Mouse (Mus musculus) ES-CJ7 (cell line): ENCODE results near the gene Spred2.
A peak's percentile ranks its signal among the peaks of the same experiment; 100 is the strongest.
"Not testable (repeated sequence)": the region's sequence is repeated elsewhere in the genome, so short reads cannot be mapped to it uniquely, and the experiment has no call there.

ENCODE experiments used
- DNase-seq: peaks from one replicate; pipeline ENCODE4 v3.0.0; 2011; ENCODE audit warnings: low read depth, low spot score

The Spred2 gene

DNA sequence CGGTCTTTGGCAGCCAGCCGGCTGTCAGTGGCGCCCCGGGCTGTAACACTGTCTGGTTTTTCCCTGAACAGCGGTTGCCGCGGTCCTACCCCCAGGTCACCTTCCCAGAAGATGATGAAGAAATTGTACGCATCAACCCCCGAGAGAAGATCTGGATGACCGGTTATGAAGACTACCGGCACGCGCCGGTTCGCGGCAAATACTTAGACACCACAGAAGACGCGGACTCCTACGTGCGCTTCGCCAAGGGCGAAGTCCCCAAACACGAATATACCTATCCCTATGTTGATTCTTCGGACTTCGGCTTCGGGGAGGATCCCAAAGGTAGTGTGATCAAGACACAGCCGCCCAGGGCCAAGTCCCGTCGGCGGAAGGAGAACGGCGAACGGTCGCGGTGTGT, 96.5 kb downstream of the Spred2 start:
- DNase-seq, result peak; percentile 76

DNA sequence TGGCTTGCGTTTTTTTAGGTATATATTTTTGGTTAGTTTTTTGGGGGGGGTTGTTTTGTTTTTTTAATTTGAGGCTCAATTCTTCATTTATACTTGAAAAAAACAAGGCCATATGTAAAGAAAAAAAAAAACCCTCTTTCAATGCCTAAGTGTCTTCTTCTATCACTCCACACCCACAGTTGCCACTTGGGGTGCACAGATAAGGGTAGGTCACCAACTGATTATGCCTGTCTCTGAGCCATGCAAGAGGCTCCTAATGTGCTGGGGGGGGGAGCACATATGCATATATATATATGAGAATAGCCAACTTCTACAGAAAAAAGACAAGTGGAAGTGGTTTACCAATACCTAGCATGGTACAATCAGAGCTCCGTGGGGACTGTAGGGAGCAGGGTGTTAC, 98.3 kb downstream of the Spred2 start:
- no peak for DNase-seq

DNA sequence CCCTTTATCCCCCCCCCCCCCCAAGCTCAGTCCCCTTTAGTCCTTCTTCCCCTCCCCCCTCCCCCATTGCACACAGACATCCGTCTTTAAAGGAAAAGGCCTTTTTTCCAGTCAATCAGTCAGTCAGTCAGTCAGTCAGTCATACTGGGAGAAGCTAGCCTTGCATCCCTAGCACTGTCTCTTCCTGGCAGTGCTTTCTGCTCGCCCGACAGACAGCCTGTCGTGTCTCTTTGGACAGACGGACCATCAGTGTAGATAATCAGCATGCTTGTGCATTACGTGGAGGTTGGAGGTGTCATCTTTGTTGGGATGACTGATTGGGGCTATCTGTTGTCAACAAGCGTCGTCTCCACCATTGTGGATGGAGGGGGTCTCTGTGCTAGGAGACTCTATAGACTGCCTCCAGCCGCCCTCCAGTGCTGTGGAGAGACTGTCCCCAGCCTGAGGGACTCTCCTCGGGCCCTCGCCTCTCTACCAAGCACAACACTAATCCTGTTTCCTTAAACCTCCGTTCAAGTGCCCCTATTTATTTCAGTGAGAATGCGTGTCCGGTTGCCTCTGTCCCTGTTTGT, 98.8 kb downstream of the Spred2 start:
- DNase-seq, result no peak

DNA sequence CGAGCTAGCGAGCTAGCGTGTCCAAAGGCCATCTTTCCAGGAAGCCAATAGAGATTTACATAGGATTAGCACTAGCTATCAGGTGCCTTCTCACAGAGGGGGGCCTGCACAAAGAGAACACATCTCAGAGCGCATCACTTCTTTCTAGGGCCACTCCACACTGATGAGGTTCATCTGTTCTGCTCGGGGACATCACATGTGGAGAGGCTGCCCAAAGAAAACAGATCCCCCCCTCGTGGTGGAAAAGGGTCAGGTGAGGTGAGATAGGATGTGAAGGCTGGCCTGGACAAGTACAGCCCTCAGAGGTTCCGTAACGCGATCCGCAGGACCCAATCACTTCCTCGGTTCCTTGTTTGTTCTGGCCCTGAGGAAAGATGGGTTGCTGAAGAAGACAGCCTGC, 101.7 kb downstream of the Spred2 start:
- DNase-seq, result peak; percentile 41

DNA sequence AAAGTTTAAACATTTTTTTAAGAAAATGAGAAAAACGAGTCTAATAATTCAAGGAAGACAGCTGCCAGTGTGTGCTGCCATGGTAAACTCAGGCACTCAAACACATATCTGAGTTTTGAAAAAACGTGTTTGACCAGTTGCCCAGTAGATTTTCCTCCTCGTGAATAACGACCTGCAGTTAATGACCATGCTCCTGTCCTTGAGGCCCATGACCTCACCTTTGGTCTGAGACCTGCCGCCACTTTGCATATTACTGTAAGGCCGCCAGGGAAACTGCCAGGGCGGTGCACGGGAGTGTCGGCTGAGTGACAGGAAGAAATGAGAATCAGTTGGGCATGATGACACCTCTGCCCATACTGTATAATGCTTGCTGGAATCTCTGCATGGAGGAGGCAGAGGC, 103.5 kb downstream of the Spred2 start:
- DNase-seq, result no peak

DNA sequence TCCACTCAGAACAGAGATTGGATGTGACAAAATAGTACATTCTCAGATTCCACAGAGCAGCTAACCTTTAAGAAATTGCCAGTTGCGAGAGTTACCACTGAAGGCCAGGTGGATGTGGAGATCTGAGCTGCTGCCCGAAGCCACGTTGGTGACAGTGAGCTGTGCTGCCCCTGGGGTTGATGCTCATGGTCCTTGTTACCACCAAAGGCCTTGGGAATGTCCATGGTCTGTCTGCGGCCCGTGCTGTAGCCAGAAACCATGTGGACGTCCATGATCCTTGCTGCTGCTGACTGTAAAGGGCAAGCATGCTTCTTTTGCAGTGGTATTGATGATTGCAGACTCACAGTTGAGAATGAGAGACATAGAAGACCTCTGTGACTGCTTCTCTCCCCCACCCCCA, 104.2 kb downstream of the Spred2 start:
- no peak for DNase-seq

DNA sequence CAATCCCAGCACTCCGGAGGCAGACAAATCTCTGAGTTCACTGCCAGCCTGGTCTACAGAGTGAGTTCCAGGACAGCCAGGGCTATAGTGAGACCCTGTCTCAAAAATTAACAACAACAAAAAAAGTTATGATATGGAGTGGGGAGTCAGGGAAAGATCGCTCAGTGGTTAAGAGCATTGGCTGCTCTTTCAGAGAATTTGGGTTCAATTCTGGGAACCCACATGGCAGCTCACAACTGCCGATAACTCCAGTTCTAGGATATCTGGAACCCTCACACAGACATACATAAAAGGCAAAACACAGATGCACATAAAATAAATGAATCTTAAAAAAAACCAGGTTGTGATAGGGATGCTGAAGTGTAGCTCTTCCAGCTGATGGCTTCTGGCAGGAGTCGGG, 104.8 kb downstream of the Spred2 start:
- no peak for DNase-seq

DNA sequence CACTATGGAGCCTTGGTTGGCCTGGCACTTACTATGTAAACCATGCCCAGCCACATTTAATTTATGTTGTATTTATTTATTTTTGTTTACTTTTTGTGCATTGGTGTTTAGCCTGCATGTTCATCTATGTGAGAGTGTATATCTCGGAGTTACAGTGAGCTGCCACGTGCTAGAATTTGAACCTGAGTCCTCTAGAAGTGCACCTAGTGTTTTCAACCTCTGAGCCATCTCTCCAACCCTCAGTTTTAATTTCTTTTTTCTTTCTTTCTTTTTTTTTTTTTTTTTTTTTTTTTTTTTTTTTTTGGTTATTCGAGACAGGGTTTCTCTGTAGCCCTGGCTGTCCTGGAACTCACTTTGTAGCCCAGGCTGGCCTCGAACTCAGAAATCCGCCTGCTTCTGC, 106.8 kb downstream of the Spred2 start:
- DNase-seq, result not testable (repeated sequence)

DNA sequence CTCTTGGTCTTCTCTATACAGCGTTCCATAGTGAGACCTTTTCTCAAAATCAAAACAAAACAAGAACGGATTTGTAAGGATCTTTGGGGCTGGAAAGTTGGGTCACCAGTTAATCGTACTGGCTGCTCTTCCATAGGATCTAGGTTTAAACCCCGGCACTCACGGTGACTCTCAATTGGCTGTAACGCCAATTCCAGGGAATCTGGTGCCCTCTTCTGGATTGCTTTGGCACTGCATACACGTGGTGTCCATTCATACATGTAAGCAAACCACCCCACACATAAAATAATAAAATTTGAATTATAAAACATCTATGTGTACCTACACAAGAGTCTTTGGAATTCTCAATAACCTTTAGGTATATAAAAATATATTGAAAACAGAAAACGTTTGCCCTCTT, 107.4 kb downstream of the Spred2 start:
- peak; percentile 88 for DNase-seq

DNA sequence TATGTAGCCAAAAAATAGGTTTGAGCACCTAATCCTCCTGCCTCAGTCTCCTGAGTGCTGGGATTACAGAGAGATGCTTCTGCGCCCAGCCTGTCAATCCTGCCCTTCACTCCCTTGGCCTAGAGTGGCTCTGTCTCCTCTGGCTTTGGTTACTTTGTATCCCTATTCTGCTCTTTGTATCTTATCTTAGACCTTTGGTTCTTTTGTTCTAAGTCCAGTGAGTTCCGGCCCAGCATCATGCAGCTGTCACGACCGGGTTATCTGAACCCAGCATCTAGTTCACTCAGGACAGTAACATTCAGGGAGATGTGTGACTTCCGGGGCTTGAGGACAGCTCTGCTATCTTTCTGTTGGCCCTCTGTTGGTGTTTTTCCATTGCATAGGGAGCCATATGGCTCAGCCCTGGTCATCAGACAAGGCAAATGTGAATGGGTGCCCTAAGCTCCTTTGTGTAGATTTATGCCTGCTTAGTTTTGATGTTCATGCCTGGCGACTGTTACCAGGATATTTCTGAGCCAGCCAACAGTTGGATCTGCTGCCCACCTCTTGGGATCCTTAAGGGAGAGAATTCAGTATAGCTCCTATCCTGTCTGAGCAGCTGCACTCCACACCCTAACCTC, 109.5 kb downstream of the Spred2 start:
- no peak for DNase-seq

DNA sequence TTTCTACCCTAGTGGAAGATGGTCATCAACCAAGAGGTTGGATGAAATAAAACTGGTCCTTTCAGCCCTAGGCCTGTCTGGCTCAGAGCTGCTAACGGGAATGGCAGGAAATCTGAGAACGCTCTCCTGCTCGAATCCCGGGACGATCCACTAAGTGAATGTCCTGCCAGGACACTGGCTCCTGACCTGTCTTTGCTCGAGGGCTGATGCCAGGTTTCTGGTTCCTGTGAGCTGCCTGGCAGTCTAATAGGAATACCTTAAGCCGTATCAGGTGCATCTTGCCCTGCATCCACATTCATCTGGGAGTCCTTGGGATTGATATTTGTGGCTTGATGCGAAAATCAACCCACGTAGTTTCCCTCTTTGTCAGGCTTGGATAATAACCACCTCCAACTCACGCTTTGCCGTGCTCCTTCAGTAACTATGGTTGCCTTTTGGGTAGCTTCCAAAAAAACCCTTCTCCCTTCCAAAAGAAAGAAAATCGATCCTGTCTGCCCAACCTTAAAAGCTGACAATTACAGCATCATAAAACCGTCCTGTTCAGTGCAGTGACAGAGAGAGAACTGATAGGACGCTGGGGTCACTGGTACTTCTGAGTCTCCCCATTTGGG, 110.3 kb downstream of the Spred2 start:
- DNase-seq, result no peak

DNA sequence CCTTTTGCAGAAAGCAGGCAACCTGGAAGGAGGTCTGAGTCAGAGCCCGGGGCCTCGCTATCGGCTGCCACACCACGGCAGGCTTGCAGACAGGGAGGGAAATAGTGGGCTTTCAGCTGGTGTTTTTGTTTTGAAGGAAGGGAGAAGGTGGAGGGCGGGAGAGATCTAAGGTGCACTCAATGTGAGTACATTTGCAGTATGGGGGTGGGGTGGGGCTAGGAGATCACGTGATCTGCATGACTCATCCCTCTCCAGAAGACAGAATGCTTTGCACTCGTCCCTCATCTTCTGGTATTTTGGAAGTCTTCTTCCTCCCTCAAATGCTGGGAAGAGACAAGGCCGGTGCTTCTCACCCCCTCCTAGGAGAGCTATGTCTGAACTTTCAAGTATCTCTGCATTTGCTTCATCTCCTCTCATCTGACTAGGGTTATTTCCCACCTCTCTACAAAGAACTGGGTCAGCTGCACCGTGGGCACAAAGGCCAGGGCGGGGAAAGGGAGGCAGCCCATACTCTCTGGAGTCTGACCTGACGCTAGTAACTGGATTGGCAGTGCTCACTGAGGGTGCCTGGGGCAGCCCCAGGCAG, 111.3 kb downstream of the Spred2 start:
- DNase-seq, result peak; percentile 83

DNA sequence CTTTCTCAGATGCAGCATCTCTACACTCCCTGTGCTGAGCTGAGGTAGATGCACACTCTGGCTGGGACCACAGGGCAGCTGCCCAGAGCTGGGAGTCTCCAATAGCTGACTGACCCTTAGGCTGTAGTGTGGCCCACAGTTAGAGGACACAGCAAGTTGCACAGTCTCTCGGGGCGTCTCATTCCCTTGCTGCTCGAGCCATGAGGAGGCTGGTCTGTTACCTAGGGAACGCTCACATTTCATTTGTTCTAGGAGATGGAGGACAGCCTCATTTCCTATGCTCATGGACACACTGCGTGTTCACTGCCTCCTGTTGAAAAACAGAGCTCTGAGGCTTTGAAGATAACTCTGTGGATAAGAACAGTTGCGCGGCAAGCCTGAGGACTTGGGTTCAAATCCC, 111.8 kb downstream of the Spred2 start:
- no peak for DNase-seq

DNA sequence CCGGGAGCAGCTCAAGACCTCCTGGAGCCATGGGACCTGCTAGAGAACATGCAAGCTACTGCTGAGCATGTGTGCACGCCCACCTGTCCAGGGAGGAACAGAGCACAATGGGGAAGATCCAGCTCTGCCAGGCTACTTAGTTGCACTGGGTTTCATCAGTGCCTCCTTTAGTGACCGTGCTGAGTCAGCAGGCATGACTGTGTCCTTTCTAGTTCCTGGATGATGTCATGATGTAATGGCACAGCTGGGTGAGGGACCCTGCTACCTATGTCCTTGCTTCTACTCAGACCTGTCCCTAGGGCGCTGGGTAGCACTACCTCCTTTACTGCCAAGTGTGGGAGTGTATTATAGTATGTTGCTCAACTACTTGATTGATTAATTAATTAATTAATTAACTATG, 113.6 kb downstream of the Spred2 start:
- DNase-seq, result no peak

DNA sequence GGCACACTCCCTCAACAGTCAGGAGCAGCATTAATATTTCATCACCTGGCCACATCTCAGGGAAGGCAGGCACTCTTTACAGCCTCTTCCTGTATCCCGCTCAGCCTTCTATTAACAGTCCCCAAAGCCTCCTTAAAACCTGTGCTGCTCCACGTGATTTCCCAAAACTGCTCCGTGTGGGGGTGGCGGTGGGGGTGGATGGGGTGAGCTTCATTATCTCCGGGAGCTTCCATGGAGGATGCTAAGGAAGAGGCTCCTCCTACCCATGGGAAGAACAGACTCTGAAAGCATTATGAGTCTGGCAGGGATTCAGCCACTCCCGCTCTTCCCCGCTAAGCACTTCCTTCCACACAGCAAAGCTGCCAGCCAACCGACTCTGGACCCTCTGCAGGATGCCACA, 114.5 kb downstream of the Spred2 start:
- peak; percentile 40 for DNase-seq

DNA sequence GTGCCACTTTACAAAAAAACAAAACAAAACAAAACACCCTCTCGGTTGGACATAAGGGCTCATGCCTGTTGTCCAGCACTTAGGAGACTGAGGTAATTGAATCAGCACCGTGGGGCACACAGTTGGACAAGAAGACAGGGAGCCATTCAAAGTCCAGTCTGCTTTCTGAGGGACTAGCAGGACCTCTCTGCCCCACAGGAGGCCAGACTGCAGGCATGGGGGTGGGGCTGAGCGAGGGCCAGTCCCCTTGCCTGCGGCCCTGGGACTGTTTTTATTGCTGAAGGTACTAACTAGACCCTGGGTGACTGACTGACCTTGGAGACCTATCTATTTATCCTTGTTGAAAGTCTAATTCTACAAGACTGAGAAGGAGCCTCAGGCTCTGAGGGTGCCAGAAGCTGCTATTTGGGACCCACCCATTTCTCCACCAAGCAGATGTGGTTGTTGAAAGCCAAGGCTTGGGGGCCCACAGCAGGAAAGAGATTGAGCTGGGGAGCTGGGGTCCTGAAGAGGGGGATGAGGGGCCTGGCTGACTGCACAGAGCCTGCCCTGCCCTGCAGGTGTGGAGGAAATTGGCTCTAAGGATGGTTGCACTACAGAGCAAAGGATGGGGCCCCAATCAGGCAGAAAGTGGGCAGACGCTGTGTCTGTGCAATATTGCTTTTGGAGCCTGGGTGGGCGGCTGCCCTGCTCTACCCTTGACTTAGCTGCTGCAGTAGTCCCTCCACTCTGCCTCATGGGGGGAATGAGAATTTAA, 117.2 kb downstream of the Spred2 start:
- DNase-seq, result no peak

DNA sequence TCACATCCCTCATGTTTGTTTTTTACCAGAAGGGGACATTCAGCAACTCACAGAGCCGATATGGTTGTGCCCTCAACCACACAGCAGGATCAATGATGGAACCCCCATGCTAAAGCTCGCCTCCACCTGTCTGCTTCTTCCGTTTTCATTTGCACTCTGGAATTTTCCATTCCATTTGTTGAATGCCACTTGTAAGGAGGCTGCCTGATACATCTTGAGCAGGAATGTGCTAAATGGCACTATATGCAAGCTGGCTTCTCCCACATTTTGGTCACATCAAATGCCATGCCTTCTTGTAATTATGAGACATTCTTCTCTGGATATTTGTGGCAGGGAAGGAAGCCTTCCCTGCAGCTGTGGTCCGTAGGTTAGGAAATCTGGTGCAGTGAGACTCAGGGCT, 117.9 kb downstream of the Spred2 start:
- no peak for DNase-seq

DNA sequence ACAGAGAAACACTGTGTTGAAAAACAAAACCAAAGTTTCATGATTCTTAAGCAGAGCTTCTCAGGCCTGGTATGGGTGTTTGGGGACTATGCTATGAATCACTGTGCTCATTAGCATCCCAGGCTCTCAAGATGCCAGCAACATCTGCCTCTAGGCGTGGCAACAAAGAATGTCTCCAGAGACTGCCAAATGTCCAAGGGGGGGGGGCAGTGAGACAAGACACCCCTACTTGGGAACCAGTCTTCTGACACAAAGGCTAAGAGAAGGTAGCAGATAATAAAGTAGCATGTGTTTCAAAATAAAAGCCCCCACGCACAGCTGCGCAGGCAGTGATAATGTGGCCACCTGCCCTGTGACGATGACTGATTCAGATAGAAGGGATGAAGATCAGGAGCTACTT, 119.1 kb downstream of the Spred2 start:
- DNase-seq, result no peak

DNA sequence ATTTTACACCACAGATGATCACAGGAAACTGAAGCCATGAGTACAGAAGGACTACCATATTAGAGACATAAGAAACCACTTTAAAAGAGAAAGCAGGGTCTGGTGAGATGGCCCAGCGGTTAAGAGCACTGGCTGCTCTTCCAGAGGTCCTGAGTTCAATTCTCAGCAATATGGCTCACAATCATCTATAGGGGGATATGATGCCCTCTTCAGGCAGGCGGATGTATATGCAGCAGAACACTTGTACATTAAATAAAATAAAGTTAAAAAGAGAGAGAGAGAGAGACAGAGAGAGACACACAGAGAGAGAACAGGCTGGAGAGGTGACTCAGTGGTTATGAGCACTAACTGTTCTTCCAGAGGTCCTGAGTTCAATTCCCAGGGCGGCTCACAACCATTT, 121.4 kb downstream of the Spred2 start:
- DNase-seq, result no peak

DNA sequence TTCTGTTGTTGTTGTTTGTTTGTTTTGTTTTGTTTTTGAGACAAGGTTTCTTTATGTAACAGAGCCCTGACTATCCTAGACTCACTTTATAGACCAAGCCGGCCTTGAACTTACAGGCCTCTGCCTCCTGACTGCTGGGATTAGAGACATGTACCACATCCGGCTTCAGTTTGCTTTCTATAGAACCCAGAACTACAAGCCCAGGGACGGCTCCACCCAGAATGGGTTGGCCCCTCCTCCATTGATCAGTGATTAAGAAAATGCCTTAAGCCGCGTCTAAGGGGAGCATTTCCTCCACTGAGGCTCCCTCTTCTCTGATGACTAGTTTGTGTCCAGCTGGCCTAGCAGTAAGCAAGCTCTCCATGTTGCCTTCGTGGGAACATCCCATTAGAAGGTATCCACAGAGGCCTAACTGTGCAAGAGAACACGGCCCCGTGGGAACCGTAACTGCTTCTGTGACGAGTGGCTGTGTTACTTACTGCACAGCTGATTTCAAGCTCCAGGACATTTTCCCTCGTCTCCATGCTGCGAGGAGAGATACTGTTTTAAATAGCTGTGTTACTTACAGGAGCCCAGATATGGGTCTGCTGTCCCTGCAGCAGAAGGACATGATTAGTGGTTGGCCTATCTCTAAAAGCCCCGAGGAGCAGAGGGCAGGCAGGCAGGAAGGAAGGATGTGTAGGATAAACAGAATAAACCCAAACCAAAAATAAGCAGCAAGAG, 128.8 kb downstream of the Spred2 start:
- no peak for DNase-seq

DNA sequence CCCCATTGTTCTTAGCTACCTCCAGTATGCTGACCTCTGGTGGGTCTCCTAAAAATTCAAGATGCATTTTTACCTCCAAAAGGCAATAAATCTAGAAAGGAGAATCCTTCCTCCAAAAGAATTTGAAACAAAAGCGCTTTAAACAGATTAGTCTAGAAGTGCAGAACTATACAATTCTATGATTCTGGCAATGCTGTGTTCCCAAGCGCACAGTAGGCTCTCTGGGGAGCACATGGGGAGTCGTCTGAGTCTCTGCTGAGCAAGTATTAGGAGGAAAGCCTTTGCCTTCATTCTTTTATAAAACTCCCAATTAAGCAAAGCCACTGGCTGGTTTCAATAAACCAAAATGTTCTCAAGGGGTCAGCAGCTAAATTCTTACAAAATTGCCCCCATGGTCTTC, 129.8 kb downstream of the Spred2 start:
- DNase-seq, result no peak

DNA sequence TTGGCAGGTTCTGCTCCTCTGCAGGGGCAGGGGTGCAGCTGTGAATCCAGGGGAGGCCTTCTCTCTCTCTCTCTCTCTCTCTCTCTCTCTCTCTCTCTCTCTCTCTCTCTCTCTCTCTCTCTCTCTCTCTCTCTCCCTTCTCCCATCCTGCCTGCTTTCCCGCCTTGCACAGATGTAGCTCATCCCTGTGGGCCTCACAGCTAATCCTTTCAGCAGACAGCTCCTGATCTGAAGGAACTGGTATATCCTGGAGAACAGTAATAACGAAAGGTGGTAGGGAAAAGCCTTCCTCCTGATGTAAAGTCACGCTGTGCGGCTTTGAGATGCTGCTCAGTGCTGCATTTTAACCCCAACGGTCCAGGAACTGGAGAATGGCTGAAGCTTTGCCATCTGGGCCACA, 130.4 kb downstream of the Spred2 start:
- DNase-seq, result no peak
